Mouse (Mus musculus): ENCODE data around the gene Gm7980. TPM values are rescaled to one million over a fixed set of nuclear protein-coding genes. Genes with fewer than 3 reads are reported as not detected.

Gene Gm7980
- polyA plus RNA-seq (2017; shearing (Covaris generic)), result not detected

DNA sequence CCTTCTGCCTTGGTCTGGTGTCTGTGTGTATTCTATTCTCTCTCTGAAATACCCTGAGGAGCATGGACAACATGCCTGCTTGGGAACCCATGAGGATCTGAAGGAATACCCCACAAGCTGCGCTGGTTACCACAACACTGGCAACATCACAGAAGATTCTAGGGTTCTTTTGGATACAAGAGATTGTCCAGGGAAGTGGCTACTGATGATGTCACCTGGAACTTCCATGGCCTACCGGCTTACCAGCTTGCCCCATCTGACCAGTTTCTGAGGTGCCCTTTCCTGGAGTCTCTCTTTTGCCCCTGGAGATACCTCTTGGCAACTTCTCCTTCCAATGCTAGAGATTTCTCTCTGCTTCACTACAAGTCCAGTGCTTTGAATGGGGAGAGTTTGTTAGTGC lies at the start of gene Gm7980:
TSS of gene Gm7980 (minus strand) at position 101 of the 400 bp plus-strand sequence.

GRCm38 (mm10) chr14:41943695-41944094 lies 36.6 kb upstream of the Gm7980 start, which contains the start of gene 1700024B05Rik:
TSS of gene 1700024B05Rik (plus strand) at chr14:41943995.

GRCm38 (mm10) chr14:41924649-41925048 lies 17.6 kb upstream of the Gm7980 start, which contains the start of gene 1700049E17Rik1:
TSS of gene 1700049E17Rik1 (plus strand) at chr14:41924949.

Other genes starting within 250 kb of the Gm7980 start
- gene Gm8068, start 205.4 kb downstream of the Gm7980 start, polyA plus RNA-seq (2017; shearing (Covaris generic)), result not detected
- gene Gm7929, start 156.7 kb downstream of the Gm7980 start, polyA plus RNA-seq (2017; shearing (Covaris generic)), result not detected
- gene Gm47189, start 134.8 kb downstream of the Gm7980 start, polyA plus RNA-seq (2017; shearing (Covaris generic)), result not detected
- gene 1700049E17Rik1, start 17.7 kb upstream of the Gm7980 start, polyA plus RNA-seq (2017; shearing (Covaris generic)), result not detected
- gene 1700024B05Rik, start 36.7 kb upstream of the Gm7980 start, polyA plus RNA-seq (2017; shearing (Covaris generic)), result not detected
- not detected for gene Gm6401, start 60.6 kb upstream of the Gm7980 start, polyA plus RNA-seq (2017; shearing (Covaris generic))
- gene Gm3543, start 76.0 kb upstream of the Gm7980 start, polyA plus RNA-seq (2017; shearing (Covaris generic)), result not detected
- gene Gm7951, start 210.1 kb upstream of the Gm7980 start, polyA plus RNA-seq (2017; shearing (Covaris generic)), result not detected